Mouse (Mus musculus) olfactory bulb, adult 2 months (tissue): ENCODE data around the gene Lmcd1.

Experiments
- CTCF ChIP-seq: fragments of 200-500 bp; IDR thresholded peaks from 2 replicates; pipeline ENCODE4 v1.5.1; 2012; ENCODE audit warnings: low read depth, mild to moderate bottlenecking, low read length, moderate library complexity; ENCODE audit not compliant: insufficient read depth
- POLR2A ChIP-seq: fragments of 200-500 bp; IDR thresholded peaks from 2 replicates; pipeline ENCODE4 v1.6.1; 2012; ENCODE audit warnings: mild to moderate bottlenecking, low read depth, low read length, moderate library complexity; ENCODE audit not compliant: insufficient read depth

- no peak for TF ChIP-seq CTCF
- no peak for TF ChIP-seq POLR2A
Measured at GRCm38 (mm10) chr6:112333930-112334329, 60.4 kb downstream of the Lmcd1 start.
